Mouse (Mus musculus): ENCODE measurements around the gene Sptlc2. TPM values are rescaled to one million over a fixed set of nuclear protein-coding genes. Genes with fewer than 3 reads are reported as not detected.
A peak's percentile ranks its signal among the peaks of the same experiment; 100 is the strongest.

Gene Sptlc2
- polyA plus RNA-seq, 1 experiment from 2014 or later: 69.0 TPM

DNA sequence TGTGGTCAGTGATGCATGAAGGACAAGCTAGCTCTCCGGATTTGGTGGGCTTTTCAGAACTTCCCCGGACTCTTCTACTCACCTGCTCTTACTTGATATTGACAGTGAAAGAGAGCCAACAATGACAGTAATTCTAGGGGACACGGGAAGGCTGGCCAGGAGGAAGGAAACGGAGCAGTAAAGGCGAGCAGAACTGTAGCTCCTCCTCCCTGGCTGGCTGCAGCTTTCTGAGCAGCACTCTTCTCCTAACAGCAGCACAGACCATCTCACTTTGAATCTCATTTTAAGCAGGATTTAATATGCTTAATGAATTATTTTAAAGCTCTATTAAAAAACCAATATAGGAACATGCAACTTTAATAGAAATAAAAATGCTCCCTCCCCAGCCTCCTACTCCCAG lies 56.2 kb downstream of the Sptlc2 start:
- Histone ChIP-seq H3K27ac (replicated peaks; ENCODE audit: low read depth, low read length) (no peak overlapping the region), H3K4me1 (ENCODE audit: control insufficient read depth, insufficient read depth, low read length) (peaks cover 8% of the 10 kb centered on the region), H3K4me3 (replicated peaks; ENCODE audit: low read depth, low read length) (no peak overlapping the region), H3K9ac (replicated peaks; ENCODE audit: low read length) (no peak overlapping the region), H3K4me2 (ENCODE audit: low read length) (no peak overlapping the region), H3K27me3 (ENCODE audit: control insufficient read depth, insufficient read depth, low read length) (peaks cover 6% of the 10 kb centered on the region), H3K36me3 (ENCODE audit: control insufficient read depth, insufficient read depth, low read length) (0 out of 2 replicates have a peak, but pooled peaks cover 4% of the 10 kb centered on the region), H3K9me3 (ENCODE audit: control insufficient read depth, low read length) (no peaks in the 10 kb centered on the region)
- no peak for DNase-seq
- no peak for ATAC-seq (ENCODE audit: low FRiP score, low TSS enrichment)
- WGBS: 21% methylated on average over 5 of the region's 5 CpGs

DNA sequence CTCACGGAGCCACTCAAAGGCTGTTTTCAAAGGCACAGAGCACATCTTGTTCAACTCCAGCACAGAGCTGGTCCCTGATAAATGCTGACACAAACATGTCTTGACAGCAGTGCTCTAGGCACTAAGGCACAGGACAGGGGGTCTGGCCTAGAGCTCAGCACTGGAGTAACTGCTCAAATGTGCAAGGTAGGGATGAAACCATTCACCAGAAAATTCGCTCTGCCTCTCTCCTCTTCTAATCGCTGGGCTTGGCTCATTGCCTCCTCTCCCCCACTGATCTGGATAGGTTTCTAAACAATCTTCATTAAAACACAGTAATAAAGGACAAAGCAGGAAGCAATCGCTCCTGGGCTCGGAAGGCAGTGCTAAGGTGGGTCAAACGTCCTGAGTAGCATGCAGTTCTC lies 57.1 kb downstream of the Sptlc2 start:
- Histone ChIP-seq H3K9ac (replicated peaks; ENCODE audit: low read length) (no peak overlapping the region), H3K36me3 (ENCODE audit: control insufficient read depth, insufficient read depth, low read length) (0 out of 2 replicates have a peak, but pooled peaks cover 4% of the 10 kb centered on the region), H3K4me3 (replicated peaks; ENCODE audit: low read depth, low read length) (no peak overlapping the region), H3K4me2 (ENCODE audit: low read length) (no peak overlapping the region), H3K9me3 (ENCODE audit: control insufficient read depth, low read length) (no peaks in the 10 kb centered on the region), H3K4me1 (ENCODE audit: control insufficient read depth, insufficient read depth, low read length) (peaks cover 8% of the 10 kb centered on the region), H3K27ac (replicated peaks; ENCODE audit: low read depth, low read length) (no peak overlapping the region), H3K27me3 (ENCODE audit: control insufficient read depth, insufficient read depth, low read length) (peaks cover 6% of the 10 kb centered on the region)
- DNase-seq (no peak), ATAC-seq (ENCODE audit: low FRiP score, low TSS enrichment) (no peak)
- WGBS: 52% methylated on average over 6 of the region's 6 CpGs

- no peak for ATAC-seq (ENCODE audit: low FRiP score, low TSS enrichment)
- H3K4me3 ChIP-seq (replicated peaks; ENCODE audit: low read depth, low read length): no peak overlapping the region
- peaks cover 8% of the 10 kb centered on the region for H3K4me1 ChIP-seq (ENCODE audit: control insufficient read depth, insufficient read depth, low read length)
- H3K27me3 ChIP-seq (ENCODE audit: control insufficient read depth, insufficient read depth, low read length): peaks cover 10% of the 10 kb centered on the region
- 69% methylated on average over 2 of the region's 2 CpGs for WGBS
- H3K4me2 ChIP-seq (ENCODE audit: low read length): no peak overlapping the region
- DNase-seq: no peak
- H3K36me3 ChIP-seq (ENCODE audit: control insufficient read depth, insufficient read depth, low read length): 0 out of 2 replicates have a peak, but pooled peaks cover 4% of the 10 kb centered on the region
- H3K9me3 ChIP-seq (ENCODE audit: control insufficient read depth, low read length): no peaks in the 10 kb centered on the region
- H3K9ac ChIP-seq (replicated peaks; ENCODE audit: low read length): no peak overlapping the region
- H3K27ac ChIP-seq (replicated peaks; ENCODE audit: low read depth, low read length): no peak overlapping the region
Measured at GRCm38 (mm10) chr12:87330213-87330612, 57.9 kb downstream of the Sptlc2 start.

GRCm38 (mm10) chr12:87328025-87328424 lies 60.1 kb downstream of the Sptlc2 start:
- H3K9ac ChIP-seq (replicated peaks; ENCODE audit: low read length): no peak overlapping the region
- peaks cover 13% of the 10 kb centered on the region for H3K27me3 ChIP-seq (ENCODE audit: control insufficient read depth, insufficient read depth, low read length)
- WGBS: 10% methylated on average over 4 of the region's 4 CpGs
- peaks cover 8% of the 10 kb centered on the region for H3K4me1 ChIP-seq (ENCODE audit: control insufficient read depth, insufficient read depth, low read length)
- DNase-seq (no peak), ATAC-seq (ENCODE audit: low FRiP score, low TSS enrichment) (peak; percentile 14; the same call in 1 of the 2 replicates)
- H3K36me3 ChIP-seq (ENCODE audit: control insufficient read depth, insufficient read depth, low read length): 0 out of 2 replicates have a peak, but pooled peaks cover 8% of the 10 kb centered on the region
- no peaks in the 10 kb centered on the region for H3K9me3 ChIP-seq (ENCODE audit: control insufficient read depth, low read length)
- no peak overlapping the region for H3K4me3 ChIP-seq (replicated peaks; ENCODE audit: low read depth, low read length)
- no peak overlapping the region for H3K4me2 ChIP-seq (ENCODE audit: low read length)
- H3K27ac ChIP-seq (replicated peaks; ENCODE audit: low read depth, low read length): 0 out of 2 replicates have a peak overlapping the region, but pooled peaks have one; percentile 20

- peak; percentile 58; the same call in 1 of the 2 replicates for ATAC-seq (ENCODE audit: low FRiP score, low TSS enrichment)
Measured at GRCm38 (mm10) chr12:87327610-87328009, 60.5 kb downstream of the Sptlc2 start.

GRCm38 (mm10) chr12:87325452-87325851 lies 62.7 kb downstream of the Sptlc2 start:
- Histone ChIP-seq H3K9me3 (ENCODE audit: control insufficient read depth, low read length) (no peaks in the 10 kb centered on the region), H3K9ac (replicated peaks; ENCODE audit: low read length) (no peak overlapping the region), H3K27ac (replicated peaks; ENCODE audit: low read depth, low read length) (no peak overlapping the region), H3K4me1 (ENCODE audit: control insufficient read depth, insufficient read depth, low read length) (peaks cover 8% of the 10 kb centered on the region), H3K4me3 (replicated peaks; ENCODE audit: low read depth, low read length) (no peak overlapping the region), H3K27me3 (ENCODE audit: control insufficient read depth, insufficient read depth, low read length) (peaks cover 12% of the 10 kb centered on the region), H3K4me2 (ENCODE audit: low read length) (no peak overlapping the region), H3K36me3 (ENCODE audit: control insufficient read depth, insufficient read depth, low read length) (0 out of 2 replicates have a peak, but pooled peaks cover 3% of the 10 kb centered on the region)
- 97% methylated on average over 3 of the region's 3 CpGs for WGBS
- DNase-seq (no peak), ATAC-seq (ENCODE audit: low FRiP score, low TSS enrichment) (no peak)

More at GRCm38 (mm10) chr12:87327610-87328009, 60.5 kb downstream of the Sptlc2 start:
- H3K4me1 ChIP-seq (ENCODE audit: control insufficient read depth, insufficient read depth, low read length): peaks cover 8% of the 10 kb centered on the region
- peak; percentile 79 for DNase-seq
- H3K36me3 ChIP-seq (ENCODE audit: control insufficient read depth, insufficient read depth, low read length): 0 out of 2 replicates have a peak, but pooled peaks cover 8% of the 10 kb centered on the region
- WGBS: 4% methylated on average over 7 of the region's 7 CpGs
- H3K27ac ChIP-seq (replicated peaks; ENCODE audit: low read depth, low read length): 0 out of 2 replicates have a peak overlapping the region, but pooled peaks have one; percentile 5
- no peaks in the 10 kb centered on the region for H3K9me3 ChIP-seq (ENCODE audit: control insufficient read depth, low read length)
- no peak overlapping the region for H3K4me2 ChIP-seq (ENCODE audit: low read length)
- H3K4me3 ChIP-seq (replicated peaks; ENCODE audit: low read depth, low read length): no peak overlapping the region
- H3K9ac ChIP-seq (replicated peaks; ENCODE audit: low read length): no peak overlapping the region
- peaks cover 13% of the 10 kb centered on the region for H3K27me3 ChIP-seq (ENCODE audit: control insufficient read depth, insufficient read depth, low read length)

- Histone ChIP-seq H3K4me3 (replicated peaks; ENCODE audit: low read depth, low read length) (no peak overlapping the region), H3K9me3 (ENCODE audit: control insufficient read depth, low read length) (no peaks in the 10 kb centered on the region), H3K4me1 (ENCODE audit: control insufficient read depth, insufficient read depth, low read length) (no peaks in the 10 kb centered on the region), H3K27me3 (ENCODE audit: control insufficient read depth, insufficient read depth, low read length) (no peaks in the 10 kb centered on the region), H3K9ac (replicated peaks; ENCODE audit: low read length) (no peak overlapping the region), H3K36me3 (ENCODE audit: control insufficient read depth, insufficient read depth, low read length) (no peaks in the 10 kb centered on the region), H3K4me2 (ENCODE audit: low read length) (no peak overlapping the region), H3K27ac (replicated peaks; ENCODE audit: low read depth, low read length) (no peak overlapping the region)
- ATAC-seq (ENCODE audit: low FRiP score, low TSS enrichment): no peak
- WGBS: 88% methylated on average over 3 of the region's 3 CpGs
- DNase-seq: no peak
Measured at GRCm38 (mm10) chr12:87319229-87319628, 68.9 kb downstream of the Sptlc2 start.

DNA sequence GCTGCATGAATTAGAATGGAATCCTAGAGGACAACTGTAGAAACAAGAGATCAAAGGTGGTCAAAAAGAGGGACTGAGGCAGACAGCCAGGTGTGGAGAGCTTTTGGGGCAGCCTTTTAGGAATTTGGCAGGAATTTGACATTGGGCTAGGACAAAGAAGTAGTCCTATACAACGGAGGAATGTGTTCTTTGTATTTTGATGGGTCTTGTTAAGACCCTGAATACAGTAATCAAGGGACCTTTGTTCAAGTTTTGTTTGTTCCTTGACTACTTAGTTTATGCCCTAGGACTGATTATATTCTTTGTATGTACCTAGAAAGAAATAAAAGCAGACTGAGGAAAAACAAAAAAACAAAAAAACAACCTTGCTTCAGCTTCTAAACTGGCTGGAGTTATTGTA lies 70.2 kb downstream of the Sptlc2 start:
- no peak for DNase-seq
- 70% methylated on average over 1 of the region's 1 CpGs for WGBS
- H3K27ac ChIP-seq (replicated peaks; ENCODE audit: low read depth, low read length): no peak overlapping the region
- no peaks in the 10 kb centered on the region for H3K27me3 ChIP-seq (ENCODE audit: control insufficient read depth, insufficient read depth, low read length)
- no peak for ATAC-seq (ENCODE audit: low FRiP score, low TSS enrichment)
- H3K9me3 ChIP-seq (ENCODE audit: control insufficient read depth, low read length): no peaks in the 10 kb centered on the region
- H3K4me2 ChIP-seq (ENCODE audit: low read length): no peak overlapping the region
- no peaks in the 10 kb centered on the region for H3K4me1 ChIP-seq (ENCODE audit: control insufficient read depth, insufficient read depth, low read length)
- no peak overlapping the region for H3K9ac ChIP-seq (replicated peaks; ENCODE audit: low read length)
- H3K36me3 ChIP-seq (ENCODE audit: control insufficient read depth, insufficient read depth, low read length): no peaks in the 10 kb centered on the region
- H3K4me3 ChIP-seq (replicated peaks; ENCODE audit: low read depth, low read length): no peak overlapping the region

DNA sequence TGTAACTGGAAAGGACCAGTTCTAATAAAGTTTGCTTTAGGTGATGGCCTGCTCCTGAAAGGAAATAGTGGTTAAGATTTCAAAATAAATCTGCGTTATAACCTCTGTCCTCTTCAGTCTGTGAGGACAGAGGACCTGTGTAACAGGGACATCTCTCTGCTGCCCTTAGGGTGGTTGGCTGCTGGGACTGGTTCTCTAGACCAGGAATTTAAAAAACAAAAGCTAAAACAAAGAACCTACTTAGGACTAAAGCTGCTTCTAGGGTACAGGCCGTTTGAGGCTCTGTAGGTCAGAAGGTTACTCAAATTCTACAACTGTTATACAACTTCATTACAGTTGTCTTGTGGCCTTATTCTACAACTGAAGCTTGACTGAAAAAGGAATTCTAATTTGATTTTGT lies 75.1 kb downstream of the Sptlc2 start:
- Histone ChIP-seq H3K4me1 (ENCODE audit: control insufficient read depth, insufficient read depth, low read length) (no peaks in the 10 kb centered on the region), H3K27me3 (ENCODE audit: control insufficient read depth, insufficient read depth, low read length) (no peaks in the 10 kb centered on the region), H3K27ac (replicated peaks; ENCODE audit: low read depth, low read length) (no peak overlapping the region), H3K4me2 (ENCODE audit: low read length) (no peak overlapping the region), H3K4me3 (replicated peaks; ENCODE audit: low read depth, low read length) (no peak overlapping the region), H3K36me3 (ENCODE audit: control insufficient read depth, insufficient read depth, low read length) (peaks cover 31% of the 10 kb centered on the region), H3K9ac (replicated peaks; ENCODE audit: low read length) (no peak overlapping the region), H3K9me3 (ENCODE audit: control insufficient read depth, low read length) (no peaks in the 10 kb centered on the region)
- 60% methylated on average over 2 of the region's 2 CpGs for WGBS
- ATAC-seq (ENCODE audit: low FRiP score, low TSS enrichment) (no peak), DNase-seq (no peak)

Measured in midbrain, embryonic 14.5 days (tissue).